Mouse (Mus musculus) embryo, embryonic 9.5 days (tissue): Measurements from ENCODE around the gene Mill2.
"Not testable (repeated sequence)": the region's sequence is repeated elsewhere in the genome, so short reads cannot be mapped to it uniquely, and the experiment has no call there.

ENCODE experiments used
- DNase-seq: peaks from one replicate; pipeline ENCODE4 v3.0.0-alpha.2; 2017; ENCODE audit errors: extremely low spot score

The Mill2 gene

GRCm38 (mm10) chr7:18839865-18840264 is at the start of gene Mill2:
TSS of gene Mill2 (plus strand) at chr7:18839966.
- no peak for DNase-seq

- DNase-seq: not testable (repeated sequence)
Observed at GRCm38 (mm10) chr7:18790671-18791070, 49.1 kb upstream of the Mill2 start.

- no peak for DNase-seq
Observed at GRCm38 (mm10) chr7:18798420-18798819, 41.3 kb upstream of the Mill2 start, which contains the start of gene Psg19. TSS of gene Psg19 (minus strand) at chr7:18798520.

GRCm38 (mm10) chr7:18799129-18799528 is 40.6 kb upstream of the Mill2 start:
- peak; percentile 11 for DNase-seq

- no peak for DNase-seq
Observed at GRCm38 (mm10) chr7:18803526-18803925, 36.2 kb upstream of the Mill2 start.

- DNase-seq: no peak
Observed at GRCm38 (mm10) chr7:18818301-18818700, 21.5 kb upstream of the Mill2 start.

- no peak for DNase-seq
Observed at GRCm38 (mm10) chr7:18821507-18821906, 18.3 kb upstream of the Mill2 start, which contains the start of gene Psg17. TSS of gene Psg17 (minus strand) at chr7:18821607.

- peak; percentile 5 for DNase-seq
Observed at GRCm38 (mm10) chr7:18827792-18828546, 11.8 kb upstream of the Mill2 start.

- DNase-seq: peak; percentile 17
Observed at GRCm38 (mm10) chr7:18828592-18828991, 11.2 kb upstream of the Mill2 start.

- no peak for DNase-seq
Observed at GRCm38 (mm10) chr7:18829545-18829944, 10.2 kb upstream of the Mill2 start.

GRCm38 (mm10) chr7:18832298-18832697 is 7.5 kb upstream of the Mill2 start:
- no peak for DNase-seq

GRCm38 (mm10) chr7:18840386-18841173 is 814 bp downstream of the Mill2 start:
- peak; percentile 60 for DNase-seq

GRCm38 (mm10) chr7:18841174-18841567 is 1.4 kb downstream of the Mill2 start:
- DNase-seq: no peak

- no peak for DNase-seq
Observed at GRCm38 (mm10) chr7:18844811-18845210, 5.0 kb downstream of the Mill2 start.

GRCm38 (mm10) chr7:18848395-18848794 is 8.6 kb downstream of the Mill2 start:
- no peak for DNase-seq

GRCm38 (mm10) chr7:18858310-18858916 is 18.6 kb downstream of the Mill2 start:
- no peak for DNase-seq

- no peak for DNase-seq
Observed at GRCm38 (mm10) chr7:18862801-18863200, 23.0 kb downstream of the Mill2 start.

- DNase-seq: no peak
Observed at GRCm38 (mm10) chr7:18868491-18868890, 28.7 kb downstream of the Mill2 start.

GRCm38 (mm10) chr7:18871031-18871430 is 31.3 kb downstream of the Mill2 start, which contains the start of gene Pglyrp1:
TSS of gene Pglyrp1 (plus strand) at chr7:18871331.
- DNase-seq: not testable (repeated sequence)

- DNase-seq: peak; percentile 24
Observed at GRCm38 (mm10) chr7:18872014-18872802, 32.4 kb downstream of the Mill2 start.

- peak; percentile 31 for DNase-seq
Observed at GRCm38 (mm10) chr7:18872816-18873215, 33.0 kb downstream of the Mill2 start.
